Mouse (Mus musculus): ENCODE data around the gene Erc1.

Erc1 gene

DNA sequence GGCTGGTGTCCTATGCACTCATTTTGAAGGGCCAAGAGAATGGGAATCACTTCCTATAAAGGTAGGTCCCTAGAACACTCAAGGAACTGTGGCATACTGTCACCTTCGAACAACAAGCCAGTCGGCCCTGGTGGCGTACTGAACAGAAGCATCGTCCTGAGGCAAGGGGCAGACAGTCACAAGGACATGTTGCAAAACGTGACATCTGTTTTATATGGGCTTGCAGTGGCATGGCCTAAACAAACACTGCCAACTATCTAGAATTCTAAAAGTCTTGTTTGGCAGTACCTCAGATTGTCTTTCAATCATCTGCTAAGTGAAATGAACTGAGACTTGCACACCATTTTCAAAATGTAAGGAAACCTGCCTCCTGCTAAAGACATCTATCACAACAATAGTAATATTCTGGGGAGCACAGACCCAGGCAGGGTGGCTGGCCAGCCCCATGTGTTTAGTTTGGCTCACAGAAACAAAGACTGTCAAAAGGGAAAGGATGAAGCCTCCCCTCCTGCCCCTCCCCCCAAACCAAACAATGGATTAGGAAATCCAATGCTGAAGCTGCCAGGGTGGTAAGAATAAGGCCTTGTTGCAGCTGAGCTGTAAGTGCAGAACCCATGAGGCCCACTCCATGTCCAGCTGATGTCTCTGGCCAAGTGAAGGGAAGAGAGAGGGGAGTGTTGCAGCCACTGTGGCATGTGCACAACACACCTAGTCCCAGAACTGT, 262.2 kb downstream of the Erc1 start:
- no peak for DNase-seq

DNA sequence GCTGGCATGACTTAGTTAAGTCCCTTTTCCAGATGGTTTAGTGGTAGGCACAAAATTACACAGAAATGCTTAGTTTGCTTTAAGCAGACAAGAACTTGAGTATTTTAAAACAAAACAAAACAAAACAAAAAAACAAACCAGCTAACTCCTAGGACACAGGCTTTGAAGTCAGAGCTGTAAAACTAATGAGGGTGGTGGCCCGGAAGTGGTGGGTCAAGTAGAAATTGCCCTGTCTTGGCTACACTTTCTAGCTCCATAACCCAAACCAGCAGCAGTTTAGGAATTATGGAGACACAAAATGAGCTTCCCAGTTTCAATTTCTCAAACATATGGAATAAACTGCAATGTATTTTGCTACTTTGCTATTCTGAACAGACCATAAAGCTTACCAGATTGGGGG, 263.9 kb downstream of the Erc1 start:
- DNase-seq = no peak

DNA sequence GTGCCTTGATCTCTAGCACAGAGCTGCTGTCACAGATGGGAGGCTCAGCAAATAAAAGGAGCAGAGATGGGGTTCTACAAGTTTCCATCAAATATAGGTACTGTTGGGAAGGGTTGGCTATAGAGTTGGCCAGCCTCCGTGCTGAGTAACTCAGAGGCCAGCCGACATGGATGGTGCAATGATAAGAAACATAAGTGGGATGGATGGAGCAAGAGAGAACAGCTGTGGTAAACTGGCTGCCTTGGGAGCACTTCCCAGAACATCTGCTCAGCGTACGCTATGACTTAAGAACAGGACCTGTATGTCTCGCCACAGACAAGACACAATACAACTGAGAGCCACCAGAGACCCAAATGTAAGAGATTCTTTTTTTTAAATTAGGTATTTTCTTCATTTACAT, 264.8 kb downstream of the Erc1 start:
- no peak for DNase-seq

DNA sequence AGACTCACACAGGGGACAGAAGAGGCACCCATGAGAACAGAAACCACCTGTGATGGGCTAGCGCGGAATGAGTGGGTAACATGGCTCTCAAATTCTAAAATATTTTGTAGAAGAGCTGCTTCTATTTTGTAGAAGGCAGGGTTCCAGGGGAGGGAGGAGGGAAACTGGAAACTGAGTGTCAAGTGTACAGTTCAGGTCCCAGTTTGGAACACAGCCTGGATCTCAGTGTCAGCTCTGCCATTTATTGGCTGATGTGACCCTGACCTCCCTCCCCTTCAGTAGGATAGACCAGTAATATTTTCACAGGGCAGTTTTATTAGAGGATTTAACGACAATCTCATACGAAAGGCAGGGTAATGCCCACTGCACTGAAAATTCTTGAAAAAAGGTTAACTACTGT, 271.3 kb downstream of the Erc1 start:
- no peak for DNase-seq

DNA sequence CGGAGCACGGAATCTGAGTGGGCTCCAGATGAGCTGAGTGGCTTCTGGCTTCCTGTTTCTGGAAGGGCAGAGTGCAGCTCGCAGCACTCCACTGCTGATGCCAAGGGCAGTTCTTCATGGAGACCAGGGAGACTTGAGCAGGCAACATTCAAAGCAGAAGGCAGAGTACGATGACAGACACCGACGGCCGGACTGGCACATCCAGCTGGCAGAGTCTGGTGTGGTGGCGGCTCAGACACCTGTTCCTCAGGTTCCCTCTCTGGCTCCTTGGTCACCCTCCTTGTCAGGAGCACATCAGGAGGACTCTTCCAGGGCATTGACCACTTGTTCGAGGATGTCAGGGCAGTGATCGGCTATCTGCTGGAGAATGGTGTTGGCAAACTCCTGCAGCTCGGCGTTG, 272.6 kb downstream of the Erc1 start:
- no peak for DNase-seq

DNA sequence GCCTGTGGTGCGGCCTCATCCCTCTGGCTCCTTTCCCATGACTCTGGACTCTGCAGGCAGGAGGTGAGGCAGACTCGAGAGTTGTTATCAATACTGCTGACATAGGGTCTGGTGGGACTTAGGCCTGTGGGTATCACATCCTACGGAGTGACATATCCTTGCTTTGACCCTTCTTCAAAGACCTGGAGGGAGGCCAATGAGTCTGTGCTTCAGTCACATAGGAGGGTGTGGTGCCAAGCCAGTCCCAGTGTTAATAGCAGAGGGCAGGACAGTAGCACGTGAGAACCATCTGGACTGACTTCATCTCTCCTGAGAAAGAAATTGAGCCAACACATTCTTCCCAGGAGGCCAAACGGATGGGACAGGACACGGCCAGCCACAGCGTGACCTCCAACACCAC, 275.7 kb downstream of the Erc1 start:
- DNase-seq = peak; percentile 68 to 79

DNA sequence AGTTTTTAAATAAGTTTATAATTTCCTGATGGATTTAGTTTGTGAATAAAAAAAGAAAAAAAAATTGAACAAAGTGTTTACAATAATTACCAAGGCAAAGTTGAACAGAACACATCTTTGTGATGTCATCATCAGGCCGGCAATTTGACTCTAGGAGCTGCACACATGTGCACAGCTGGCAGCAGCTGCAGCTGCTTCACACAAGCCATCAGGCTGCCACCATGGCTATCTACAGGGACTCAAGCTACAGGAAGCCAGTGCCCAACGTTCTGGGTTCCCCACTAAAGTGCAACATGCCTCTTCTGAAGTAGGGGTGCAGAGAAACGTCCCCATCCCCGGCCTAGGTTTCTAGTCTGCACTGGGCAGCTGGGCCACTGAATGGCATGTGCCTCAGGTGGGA, 277.2 kb downstream of the Erc1 start:
- no peak for DNase-seq

DNA sequence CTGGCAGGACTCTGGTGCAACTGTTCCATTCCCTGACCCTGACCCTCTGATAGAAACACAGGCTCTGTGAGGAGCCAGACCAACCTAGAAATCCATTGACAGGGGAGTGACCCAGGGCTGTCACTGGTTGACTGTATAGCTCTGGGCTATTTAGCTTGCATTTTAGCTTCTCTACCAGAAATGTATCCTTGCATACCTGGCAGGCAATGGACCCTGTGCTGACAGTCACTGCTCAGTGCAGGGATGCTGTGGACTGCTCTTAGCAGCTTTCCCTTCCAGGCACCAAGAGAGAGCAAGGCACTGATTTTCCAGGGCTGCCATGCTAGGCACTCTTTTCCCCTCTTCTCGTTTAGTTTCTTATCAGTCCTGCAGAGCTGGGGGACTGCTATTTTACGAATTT, 279.6 kb downstream of the Erc1 start:
- no peak for DNase-seq

DNA sequence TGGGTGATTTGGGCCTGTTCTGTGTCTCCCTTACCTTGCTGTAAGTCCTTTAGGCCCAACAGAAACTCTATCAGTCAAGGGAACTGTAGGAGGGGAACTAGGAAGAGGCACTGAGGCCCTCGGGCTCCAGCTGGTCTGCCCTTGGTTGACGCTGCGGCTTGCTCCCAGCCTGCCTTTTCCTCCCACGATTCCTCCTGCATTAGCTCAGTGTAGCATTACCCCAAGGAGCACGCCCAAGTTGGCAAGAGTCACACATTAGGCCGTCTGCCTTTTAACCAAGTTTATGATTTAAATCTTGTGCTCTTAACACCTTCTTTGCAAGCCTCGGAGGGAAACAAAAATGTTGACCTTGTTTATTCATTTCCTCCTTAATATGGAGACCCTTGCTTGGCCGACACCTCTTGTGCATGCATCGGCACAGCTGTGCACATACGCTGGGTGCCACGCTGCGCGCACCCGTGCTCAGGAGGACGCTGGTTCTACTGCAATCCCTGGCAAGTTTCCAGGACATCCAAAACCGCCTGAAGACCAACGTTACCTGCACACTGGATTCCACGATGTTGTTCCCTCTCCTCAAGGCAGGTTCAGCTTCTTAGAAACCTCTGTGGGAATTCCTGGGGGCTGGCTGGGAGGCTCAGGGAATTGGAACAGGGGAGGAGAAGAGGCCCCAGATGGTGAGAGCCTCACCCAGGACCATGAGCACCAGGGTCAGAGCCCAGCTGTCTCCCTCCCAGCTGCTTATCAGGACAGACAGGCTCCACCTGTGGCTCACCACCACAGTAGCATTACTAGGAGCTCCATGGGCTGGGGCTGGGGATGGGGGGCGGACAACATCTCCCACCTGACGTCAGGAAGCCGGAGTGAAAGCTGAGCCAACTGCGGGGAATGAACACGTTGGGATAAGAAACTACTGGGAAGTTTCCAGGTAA, 282.3 kb downstream of the Erc1 start:
- DNase-seq = no peak

DNA sequence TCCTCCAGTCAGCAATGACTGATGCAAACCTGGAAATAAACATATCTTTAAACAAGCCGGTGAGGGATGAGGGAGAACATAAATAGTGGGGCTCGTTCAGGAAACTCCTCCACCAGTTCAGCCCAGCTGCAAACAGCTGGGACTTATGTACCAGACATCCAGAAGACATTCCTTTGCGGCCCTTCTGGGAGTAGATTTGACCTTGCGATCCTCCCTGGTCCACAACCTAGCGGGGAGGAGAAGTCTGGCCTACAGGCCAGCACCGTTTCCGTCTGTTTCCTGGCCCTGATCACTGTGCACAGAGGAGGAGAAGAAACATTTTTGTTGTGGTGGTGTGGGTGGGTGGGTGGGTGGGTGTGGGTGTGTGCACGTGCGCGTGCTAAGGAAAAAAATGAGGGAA, 285.4 kb downstream of the Erc1 start:
- DNase-seq = no peak

DNA sequence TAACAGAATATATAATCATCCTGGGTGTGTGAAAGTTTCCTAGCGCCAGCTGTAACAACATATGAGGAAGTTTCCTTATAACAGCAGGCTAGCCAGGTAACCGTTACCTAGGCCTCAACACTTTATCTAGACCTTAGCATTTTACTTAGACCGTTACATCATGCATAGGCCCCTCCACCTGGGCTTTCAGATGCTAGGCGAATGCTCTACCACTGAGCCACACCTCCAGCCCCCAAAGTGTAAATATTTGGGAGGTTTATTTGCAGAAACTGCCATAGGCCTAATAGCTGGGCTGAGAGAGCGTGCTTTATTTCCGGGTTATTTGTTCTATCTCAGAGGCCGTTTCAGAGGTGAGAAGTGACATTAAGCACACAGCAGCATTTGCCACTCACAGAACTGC, 289.1 kb downstream of the Erc1 start:
- DNase-seq = no peak

DNA sequence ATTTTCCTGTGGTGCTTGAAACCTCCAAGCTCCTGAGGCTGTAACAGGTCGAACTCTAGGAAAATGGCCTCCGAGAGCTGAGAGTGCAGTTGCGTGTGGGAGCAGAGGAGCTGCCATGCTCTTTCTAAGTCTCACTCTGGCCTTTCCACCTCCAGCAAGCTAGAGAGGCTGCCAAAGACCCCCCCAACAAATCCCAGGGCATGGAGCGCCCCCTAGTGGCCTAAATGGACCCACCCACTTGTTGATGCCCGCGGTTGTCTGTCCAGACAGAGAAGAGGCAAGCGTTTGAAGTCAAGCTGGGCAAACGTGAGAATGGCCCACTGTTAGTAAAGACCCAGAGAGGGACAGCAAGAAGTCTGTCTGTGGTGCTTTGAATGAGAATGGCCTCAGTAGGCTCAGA, 293.5 kb downstream of the Erc1 start:
- no peak for DNase-seq

DNA sequence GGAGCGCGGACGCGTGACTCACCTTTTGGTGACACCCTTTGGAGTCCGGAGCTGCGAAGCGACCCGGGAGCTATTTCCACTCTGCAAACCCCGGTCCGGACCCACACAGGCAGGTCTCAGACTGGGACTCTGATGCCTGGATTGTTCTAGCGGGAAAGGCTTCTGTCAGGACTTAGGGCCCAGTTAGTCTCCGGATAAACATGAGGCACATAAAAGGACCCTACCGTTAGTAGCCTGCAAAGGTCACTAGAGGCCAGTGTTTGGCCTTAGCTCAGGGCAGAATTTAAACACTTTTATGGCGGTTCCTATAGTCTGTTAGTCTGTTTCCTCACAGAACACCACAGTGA, 303.5 kb downstream of the Erc1 start:
- peak in 1 of 2 experiments; percentile 20 for DNase-seq

DNA sequence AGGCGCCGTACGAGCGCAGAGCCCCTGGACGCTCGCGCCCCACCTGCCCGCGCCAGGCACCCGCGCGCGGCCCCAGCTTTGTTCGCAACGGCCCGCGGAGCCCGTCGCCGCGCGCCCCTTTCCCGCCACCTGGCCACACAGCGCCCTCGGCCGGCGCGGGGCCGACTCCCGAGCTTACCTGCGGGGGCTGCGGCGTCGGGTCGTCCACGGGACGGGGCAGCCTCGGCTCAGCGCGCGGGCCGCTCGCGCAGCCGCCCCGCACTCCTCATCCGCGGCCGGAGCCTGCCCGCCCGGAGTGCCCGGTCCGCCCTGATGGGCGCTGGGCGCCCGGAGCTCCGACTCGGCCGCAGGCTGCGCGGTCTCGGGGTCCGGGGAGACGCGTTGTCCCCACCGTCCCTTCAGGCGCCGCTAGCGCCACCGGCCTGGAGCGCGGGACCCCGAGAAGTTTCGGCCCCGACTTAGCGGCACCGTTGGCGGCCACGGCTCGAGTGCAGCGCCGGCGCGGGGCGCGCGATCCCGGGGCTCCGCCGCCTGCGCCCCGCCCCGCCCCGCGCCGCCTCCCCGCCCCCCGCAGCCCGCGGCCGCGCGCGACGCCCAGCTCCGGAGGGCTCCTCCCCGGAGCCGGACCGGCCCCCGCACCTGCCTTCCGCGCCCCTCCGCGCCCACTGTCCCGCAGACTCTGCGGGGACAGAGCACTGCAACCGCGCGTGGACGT, 304.0 kb downstream of the Erc1 start, which contains the start of gene Wnt5b:
Wnt5b (minus strand) TSS at position 545 of the 715 bp plus-strand sequence.
- no peak for DNase-seq

DNA sequence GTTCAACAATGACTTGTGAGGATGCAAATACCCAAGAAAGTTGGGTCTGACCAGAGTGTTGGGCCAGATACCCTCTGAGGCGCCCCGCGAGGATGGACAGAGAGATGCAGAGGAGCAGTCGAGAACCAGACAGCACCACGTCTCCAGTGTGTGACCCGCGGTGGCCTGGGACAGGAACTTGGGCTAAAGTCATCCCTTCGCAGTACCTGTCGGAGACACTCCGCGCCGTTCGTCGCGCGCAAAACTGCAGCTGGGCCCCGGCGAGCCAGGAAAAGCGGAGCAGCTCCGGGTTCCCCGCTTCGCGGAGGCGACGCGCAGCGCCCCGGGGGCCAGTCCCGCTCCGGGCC, 304.5 kb downstream of the Erc1 start:
- DNase-seq = no peak

DNA sequence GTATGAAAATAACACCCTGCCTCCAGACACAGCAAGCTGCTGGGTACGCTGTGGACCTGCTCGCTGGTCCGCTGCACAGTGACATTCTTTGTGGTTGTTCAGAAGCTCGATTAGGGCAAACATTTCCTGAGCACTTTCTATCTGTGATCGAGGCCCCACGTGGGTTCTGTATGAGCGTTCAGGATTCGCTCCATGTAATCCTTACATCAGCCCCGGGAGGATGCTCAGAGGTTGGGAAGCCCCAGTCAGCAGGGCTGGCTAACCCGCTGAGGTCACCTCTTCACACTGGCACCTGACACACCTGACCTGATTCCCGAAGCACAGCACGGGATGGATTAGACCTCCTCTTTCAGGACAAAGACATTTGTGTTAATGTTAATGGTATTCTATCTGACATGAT, 312.1 kb downstream of the Erc1 start:
- no peak for DNase-seq

DNA sequence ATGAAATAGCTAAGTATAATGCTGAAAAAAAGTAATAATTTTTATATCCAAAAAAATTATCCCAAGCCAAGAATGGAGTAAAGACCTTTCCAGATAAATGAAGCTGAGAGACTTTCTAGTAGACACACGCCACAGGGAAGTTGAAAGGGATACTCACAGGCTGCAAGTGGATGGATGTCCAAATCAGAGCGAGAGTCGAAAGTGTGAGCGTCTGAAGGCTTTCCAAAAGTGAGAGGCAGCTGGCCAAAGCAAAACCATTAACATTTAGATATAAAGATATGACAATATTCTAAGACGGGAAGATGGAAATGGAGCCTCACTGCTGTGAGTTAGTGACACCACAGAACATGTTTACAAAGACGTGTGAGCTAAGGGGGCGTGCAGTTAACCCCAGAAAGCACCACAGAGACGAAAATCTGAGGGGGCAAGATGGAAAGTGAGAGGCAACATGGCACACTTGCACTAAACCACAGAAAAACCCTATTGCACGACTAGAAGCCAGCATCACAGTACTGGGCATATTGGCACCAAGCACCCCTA, 314.7 kb downstream of the Erc1 start:
- DNase-seq = no peak

DNA sequence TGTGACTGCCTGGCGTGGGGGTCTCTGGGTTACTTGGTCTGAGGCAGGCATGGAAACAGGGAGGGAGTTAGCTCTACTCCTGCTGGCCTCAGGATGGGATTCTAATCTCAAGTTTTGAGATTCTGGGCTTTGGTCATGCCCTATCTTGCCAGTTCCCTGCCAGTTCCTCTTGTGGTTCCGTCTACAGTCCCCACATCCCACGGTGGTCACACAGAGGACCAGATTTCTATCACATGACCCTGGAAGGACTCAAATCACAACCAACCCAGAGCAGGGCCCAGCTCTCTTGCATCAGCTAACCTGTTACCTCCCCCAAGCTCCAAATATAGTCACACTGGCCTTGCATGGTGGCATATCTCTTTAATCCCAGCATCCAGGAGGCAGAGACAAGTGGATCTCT, 318.3 kb downstream of the Erc1 start:
- DNase-seq = no peak

DNA sequence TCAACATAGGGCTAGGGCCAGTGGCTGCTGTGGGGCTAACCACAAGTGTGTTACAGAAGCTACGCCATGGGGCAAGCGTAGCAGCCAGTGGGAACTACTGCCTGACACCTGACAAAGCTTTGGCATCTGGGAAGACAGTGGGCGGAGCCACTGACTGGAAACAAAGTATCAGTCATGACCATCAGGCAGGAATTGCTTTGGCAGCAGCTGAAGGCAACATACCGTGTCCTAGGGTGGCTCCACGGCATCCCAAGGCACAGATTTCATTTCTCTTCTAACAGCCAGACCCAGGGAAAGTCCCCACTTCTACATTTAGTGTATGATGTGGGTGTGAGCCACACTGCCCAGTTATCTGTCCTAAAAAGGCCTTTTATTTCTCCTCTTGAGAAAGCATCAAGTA, 321.5 kb downstream of the Erc1 start:
- DNase-seq = no peak

DNA sequence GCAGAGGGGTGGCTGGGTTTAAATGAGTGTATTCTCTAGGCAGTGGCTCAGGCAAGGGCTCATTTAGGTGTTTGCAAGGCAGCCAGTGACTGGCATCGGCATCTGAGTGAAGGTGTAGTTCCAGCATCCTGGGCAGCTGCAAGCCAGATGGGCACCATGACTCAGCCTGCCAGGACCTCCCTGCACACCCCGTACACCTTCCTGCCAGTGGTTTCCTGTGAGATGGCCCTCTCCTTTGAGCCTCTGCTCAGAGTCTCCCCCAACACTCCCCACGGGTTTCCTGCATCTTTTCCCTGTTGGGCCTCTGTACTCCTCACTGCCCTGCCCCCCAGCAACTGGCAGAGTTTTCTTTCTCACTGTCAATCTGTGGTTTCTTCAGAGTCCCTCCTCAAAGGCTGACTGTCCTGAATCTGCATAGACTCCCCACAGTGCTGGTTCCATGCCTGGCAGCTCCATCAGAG, 326.0 kb downstream of the Erc1 start:
- DNase-seq = peak in 1 of 2 experiments; percentile 7

DNA sequence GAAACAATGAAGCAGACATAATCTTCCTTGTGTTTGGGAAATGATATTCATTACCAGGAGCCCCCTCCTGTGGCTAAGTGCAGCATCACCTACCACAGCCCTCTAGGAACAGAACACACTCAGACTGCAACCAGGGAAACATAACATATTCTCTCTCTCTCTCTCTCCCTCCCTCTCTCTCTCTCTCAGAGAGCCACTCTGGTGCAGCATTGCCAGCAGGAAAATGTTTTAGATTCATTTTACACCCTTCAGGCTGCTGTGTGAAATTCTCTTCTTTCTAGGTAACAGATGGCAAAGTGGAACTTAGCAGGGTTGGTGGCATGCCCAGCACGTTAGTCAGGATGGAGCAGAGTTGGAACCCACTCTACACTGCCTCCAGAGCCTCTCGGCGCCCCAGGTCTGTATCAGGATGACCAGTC, 326.5 kb downstream of the Erc1 start:
- DNase-seq = peak in 1 of 2 experiments; percentile 38
